Mouse (Mus musculus) cerebellum, adult 2 months (tissue): ENCODE results near the gene Cntnap4.

ENCODE experiments used
- CTCF ChIP-seq: fragments of 200-500 bp; IDR thresholded peaks from 2 replicates; pipeline ENCODE4 v1.5.1; 2011; ENCODE audit warnings: low read depth, mild to moderate bottlenecking, control low read depth, low read length, moderate library complexity, borderline replicate concordance; ENCODE audit not compliant: insufficient read depth
- POLR2A ChIP-seq: fragments of 200-500 bp; IDR thresholded peaks from 2 replicates; pipeline ENCODE4 v1.6.1; 2011; ENCODE audit warnings: low read length, control low read depth, borderline replicate concordance; ENCODE audit not compliant: insufficient read depth

DNA sequence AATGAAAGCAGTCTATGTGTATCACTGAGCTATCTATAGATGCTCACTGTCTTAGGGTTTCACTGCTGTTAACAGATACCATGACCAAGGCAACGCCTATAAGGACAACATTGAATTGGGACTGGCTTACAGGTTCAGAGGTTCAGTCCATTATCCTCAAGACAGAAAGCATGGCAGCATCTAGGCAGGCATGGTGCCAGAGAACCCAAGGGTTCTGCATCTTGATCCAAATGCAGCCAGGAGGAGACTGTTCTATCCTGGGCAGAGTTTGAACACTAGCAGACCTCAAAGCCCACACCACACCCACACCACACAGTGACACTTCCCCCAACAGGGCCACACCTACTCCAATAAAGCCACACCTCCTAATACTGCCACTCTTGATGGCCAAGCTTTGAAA, 31.3 kb downstream of the Cntnap4 start:
- no peak for TF ChIP-seq CTCF
- TF ChIP-seq POLR2A = no peak
